Mouse (Mus musculus): Measurements from ENCODE around the gene Pex7. TPM values are rescaled to one million over a fixed set of nuclear protein-coding genes. Genes with fewer than 3 reads are reported as not detected.
"Not testable (repeated sequence)": the region's sequence is repeated elsewhere in the genome, so short reads cannot be mapped to it uniquely, and the experiment has no call there.

Gene Pex7
- polyA plus RNA-seq, 1 experiment from 2014 or later = 28.9 TPM

- 73% methylated on average over 1 of the region's 1 CpGs for WGBS
- Histone ChIP-seq H3K27ac (replicated peaks) (no peak overlapping the region), H3K4me3 (no peak overlapping the region), H3K36me3 (no peaks in the 10 kb centered on the region), H3K4me1 (replicated peaks) (0 out of 2 replicates have a peak, but pooled peaks cover 3% of the 10 kb centered on the region), H3K9me3 (no peaks in the 10 kb centered on the region), H3K4me2 (no peak overlapping the region), H3K9ac (no peak overlapping the region), H3K27me3 (peaks cover 17% of the 10 kb centered on the region)
- no peak for ATAC-seq (ENCODE audit: low FRiP score, low read depth)
Observed at GRCm38 (mm10) chr10:19928205-19928604, 20.7 kb upstream of the Pex7 start.

- not testable (repeated sequence) for H3K9me3 ChIP-seq; H3K27ac ChIP-seq (replicated peaks); H3K9ac ChIP-seq; H3K4me3 ChIP-seq; ATAC-seq (ENCODE audit: low FRiP score, low read depth); H3K27me3 ChIP-seq; H3K4me2 ChIP-seq; H3K36me3 ChIP-seq; H3K4me1 ChIP-seq (replicated peaks)
- 91% methylated on average over 4 of the region's 4 CpGs for WGBS
Observed at GRCm38 (mm10) chr10:19926391-19926897, 19.0 kb upstream of the Pex7 start.

- Histone ChIP-seq H3K36me3 (no peaks in the 10 kb centered on the region), H3K27me3 (no peaks in the 10 kb centered on the region), H3K9me3 (no peaks in the 10 kb centered on the region), H3K4me1 (replicated peaks) (no peaks in the 10 kb centered on the region), H3K9ac (no peak overlapping the region), H3K27ac (replicated peaks) (no peak overlapping the region), H3K4me3 (no peak overlapping the region), H3K4me2 (no peak overlapping the region)
- WGBS = 81% methylated on average over 2 of the region's 2 CpGs
- ATAC-seq (ENCODE audit: low FRiP score, low read depth) = no peak
Observed at GRCm38 (mm10) chr10:19924256-19924655, 16.8 kb upstream of the Pex7 start.

GRCm38 (mm10) chr10:19922410-19922809, 14.9 kb upstream of the Pex7 start:
- Histone ChIP-seq H3K4me1 (replicated peaks) (no peaks in the 10 kb centered on the region), H3K36me3 (no peaks in the 10 kb centered on the region), H3K27ac (replicated peaks) (no peak overlapping the region), H3K4me3 (no peak overlapping the region), H3K4me2 (no peak overlapping the region), H3K9me3 (no peaks in the 10 kb centered on the region), H3K27me3 (no peaks in the 10 kb centered on the region), H3K9ac (no peak overlapping the region)
- 53% methylated on average over 4 of the region's 4 CpGs for WGBS
- ATAC-seq (ENCODE audit: low FRiP score, low read depth) = no peak

GRCm38 (mm10) chr10:19915301-19915700, 7.8 kb upstream of the Pex7 start:
- WGBS = 63% methylated on average over 1 of the region's 1 CpGs
- ATAC-seq (ENCODE audit: low FRiP score, low read depth) = peak; percentile 79
- H3K9ac ChIP-seq = no peak overlapping the region
- no peaks in the 10 kb centered on the region for H3K36me3 ChIP-seq
- no peak overlapping the region for H3K4me2 ChIP-seq
- H3K4me3 ChIP-seq = no peak overlapping the region
- no peaks in the 10 kb centered on the region for H3K4me1 ChIP-seq (replicated peaks)
- H3K9me3 ChIP-seq = no peaks in the 10 kb centered on the region
- H3K27me3 ChIP-seq = no peaks in the 10 kb centered on the region; the same call in 1 of the 2 replicates
- H3K27ac ChIP-seq (replicated peaks) = no peak overlapping the region

- no peak overlapping the region for H3K9ac ChIP-seq
- H3K27ac ChIP-seq (replicated peaks) = no peak overlapping the region
- H3K36me3 ChIP-seq = no peaks in the 10 kb centered on the region
- WGBS = 88% methylated on average over 4 of the region's 4 CpGs
- no peaks in the 10 kb centered on the region for H3K9me3 ChIP-seq
- H3K4me1 ChIP-seq (replicated peaks) = no peaks in the 10 kb centered on the region
- no peak overlapping the region for H3K4me2 ChIP-seq
- no peak overlapping the region for H3K4me3 ChIP-seq
- ATAC-seq (ENCODE audit: low FRiP score, low read depth) = no peak
- H3K27me3 ChIP-seq = peaks cover 4% of the 10 kb centered on the region; the same call in 1 of the 2 replicates
Observed at GRCm38 (mm10) chr10:19913806-19914205, 6.3 kb upstream of the Pex7 start.

GRCm38 (mm10) chr10:19911583-19911982, 4.1 kb upstream of the Pex7 start:
- WGBS = 43% methylated on average over 1 of the region's 1 CpGs
- ATAC-seq (ENCODE audit: low FRiP score, low read depth) = no peak
- Histone ChIP-seq H3K36me3 (no peaks in the 10 kb centered on the region), H3K4me1 (replicated peaks) (no peaks in the 10 kb centered on the region), H3K4me3 (no peak overlapping the region), H3K4me2 (no peak overlapping the region), H3K27me3 (peaks cover 4% of the 10 kb centered on the region; the same call in 1 of the 2 replicates), H3K9me3 (no peaks in the 10 kb centered on the region), H3K9ac (no peak overlapping the region), H3K27ac (replicated peaks) (no peak overlapping the region)

- H3K36me3 ChIP-seq = no peaks in the 10 kb centered on the region
- no peak overlapping the region for H3K4me2 ChIP-seq
- H3K4me1 ChIP-seq (replicated peaks) = no peaks in the 10 kb centered on the region; the same call in 1 of the 2 replicates
- H3K27me3 ChIP-seq = peaks cover 4% of the 10 kb centered on the region; the same call in 1 of the 2 replicates
- no peak for ATAC-seq (ENCODE audit: low FRiP score, low read depth)
- H3K9me3 ChIP-seq = no peaks in the 10 kb centered on the region
- no peak overlapping the region for H3K4me3 ChIP-seq
- no peak overlapping the region for H3K9ac ChIP-seq
- WGBS = 91% methylated on average over 2 of the region's 2 CpGs
- H3K27ac ChIP-seq (replicated peaks) = no peak overlapping the region
Observed at GRCm38 (mm10) chr10:19910516-19910915, 3.0 kb upstream of the Pex7 start.

GRCm38 (mm10) chr10:19908076-19908475, 587 bp upstream of the Pex7 start:
- no peak overlapping the region for H3K27ac ChIP-seq (replicated peaks)
- peaks cover 4% of the 10 kb centered on the region; the same call in 1 of the 2 replicates for H3K27me3 ChIP-seq
- no peaks in the 10 kb centered on the region for H3K9me3 ChIP-seq
- no peaks in the 10 kb centered on the region for H3K36me3 ChIP-seq
- 73% methylated on average over 2 of the region's 2 CpGs for WGBS
- no peak for ATAC-seq (ENCODE audit: low FRiP score, low read depth)
- no peak overlapping the region for H3K4me2 ChIP-seq
- no peak overlapping the region for H3K4me3 ChIP-seq
- no peak overlapping the region for H3K9ac ChIP-seq
- no peaks in the 10 kb centered on the region; the same call in 1 of the 2 replicates for H3K4me1 ChIP-seq (replicated peaks)

GRCm38 (mm10) chr10:19904077-19904820, 3.2 kb downstream of the Pex7 start:
- Histone ChIP-seq H3K4me2 (no peak overlapping the region), H3K9me3 (no peaks in the 10 kb centered on the region), H3K9ac (no peak overlapping the region), H3K36me3 (no peaks in the 10 kb centered on the region), H3K27ac (replicated peaks) (no peak overlapping the region), H3K27me3 (0 out of 2 replicates have a peak, but pooled peaks cover 3% of the 10 kb centered on the region), H3K4me3 (no peak overlapping the region), H3K4me1 (replicated peaks) (no peaks in the 10 kb centered on the region; the same call in 1 of the 2 replicates)
- 75% methylated on average over 13 of the region's 13 CpGs for whole genome bisulfite sequencing
- no peak for ATAC-seq (ENCODE audit: low FRiP score, low read depth)

- Histone ChIP-seq H3K4me3 (no peak overlapping the region), H3K4me2 (no peak overlapping the region), H3K4me1 (replicated peaks) (no peaks in the 10 kb centered on the region; the same call in 1 of the 2 replicates), H3K9me3 (no peaks in the 10 kb centered on the region), H3K27me3 (no peaks in the 10 kb centered on the region), H3K27ac (replicated peaks) (no peak overlapping the region), H3K36me3 (no peaks in the 10 kb centered on the region), H3K9ac (no peak overlapping the region)
- 79% methylated on average over 7 of the region's 7 CpGs for WGBS
- ATAC-seq (ENCODE audit: low FRiP score, low read depth) = no peak
Observed at GRCm38 (mm10) chr10:19901992-19902391, 5.5 kb downstream of the Pex7 start.

- Histone ChIP-seq H3K27me3 (no peaks in the 10 kb centered on the region), H3K9me3 (no peaks in the 10 kb centered on the region), H3K4me2 (no peak overlapping the region), H3K9ac (no peak overlapping the region), H3K4me3 (no peak overlapping the region), H3K36me3 (no peaks in the 10 kb centered on the region), H3K4me1 (replicated peaks) (no peaks in the 10 kb centered on the region), H3K27ac (replicated peaks) (no peak overlapping the region)
- no peak for ATAC-seq (ENCODE audit: low FRiP score, low read depth)
- WGBS = 79% methylated on average over 2 of the region's 2 CpGs
Observed at GRCm38 (mm10) chr10:19900191-19900590, 7.3 kb downstream of the Pex7 start.
